Mouse (Mus musculus): ENCODE data around the gene Fscn3. TPM values are rescaled to one million over a fixed set of nuclear protein-coding genes. Genes with fewer than 3 reads are reported as not detected.

The Fscn3 gene
- polyA plus RNA-seq, 1 experiment = not detected

DNA sequence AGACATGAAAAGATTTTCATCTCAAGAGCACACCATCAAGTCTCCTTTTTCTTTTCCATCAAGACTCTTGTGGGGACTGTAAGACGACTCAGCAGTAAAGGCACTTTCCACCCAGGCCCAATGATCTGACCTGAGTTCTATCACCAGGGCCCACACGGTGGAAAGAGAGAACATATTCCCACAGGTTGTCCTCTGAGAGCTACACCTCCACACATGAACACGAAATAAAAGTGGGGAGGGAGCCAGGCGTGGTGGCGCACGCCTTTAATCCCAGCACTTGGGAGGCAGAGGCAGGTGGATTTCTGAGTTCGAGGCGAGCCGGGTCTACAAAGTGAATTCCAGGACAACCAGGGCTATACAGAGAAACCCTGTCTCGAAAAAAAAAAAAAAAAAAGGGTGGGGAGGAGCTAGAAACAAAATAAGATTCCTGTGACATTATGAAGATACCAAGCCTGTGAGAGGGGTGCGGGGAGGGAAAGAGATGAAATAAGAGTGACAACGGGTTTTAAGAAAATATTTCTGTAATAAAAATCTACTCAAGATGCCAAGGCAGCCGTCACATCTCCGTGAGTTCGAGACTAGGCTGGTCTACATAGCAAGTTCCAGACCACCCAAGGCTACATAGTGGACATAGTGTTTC is 4.8 kb upstream of the Fscn3 start:
- Histone ChIP-seq H3K4me1 (ENCODE audit: control insufficient read depth, insufficient read depth, low read length) (no peaks in the 10 kb centered on the region), H3K9ac (ENCODE audit: low read depth, poor library complexity, severe bottlenecking) (peak overlapping the region; percentile 97; the same call in 1 of the 2 replicates), H3K36me3 (ENCODE audit: control insufficient read depth, insufficient read depth, low read length, poor library complexity, severe bottlenecking) (peaks cover 5% of the 10 kb centered on the region; the same call in 1 of the 2 replicates), H3K27me3 (ENCODE audit: control insufficient read depth, insufficient read depth, low read length, poor library complexity, severe bottlenecking) (no peaks in the 10 kb centered on the region), H3K27ac (ENCODE audit: insufficient read depth, low read length) (no peak overlapping the region), H3K4me3 (ENCODE audit: low read depth, low read length) (no peak overlapping the region), H3K9me3 (replicated peaks; ENCODE audit: control insufficient read depth, insufficient read depth, low read length, poor library complexity, severe bottlenecking) (no peaks in the 10 kb centered on the region)
- TF ChIP-seq POLR2A (IDR thresholded peaks at IDR 0.05; ENCODE audit: insufficient read depth, low read length) = no peak
- no peak for TF ChIP-seq EP300 (IDR thresholded peaks at IDR 0.05; ENCODE audit: insufficient read depth, low read depth, low read length)
- no peak for TF ChIP-seq CTCF (IDR thresholded peaks at IDR 0.05; ENCODE audit: low read depth, low read length)

DNA sequence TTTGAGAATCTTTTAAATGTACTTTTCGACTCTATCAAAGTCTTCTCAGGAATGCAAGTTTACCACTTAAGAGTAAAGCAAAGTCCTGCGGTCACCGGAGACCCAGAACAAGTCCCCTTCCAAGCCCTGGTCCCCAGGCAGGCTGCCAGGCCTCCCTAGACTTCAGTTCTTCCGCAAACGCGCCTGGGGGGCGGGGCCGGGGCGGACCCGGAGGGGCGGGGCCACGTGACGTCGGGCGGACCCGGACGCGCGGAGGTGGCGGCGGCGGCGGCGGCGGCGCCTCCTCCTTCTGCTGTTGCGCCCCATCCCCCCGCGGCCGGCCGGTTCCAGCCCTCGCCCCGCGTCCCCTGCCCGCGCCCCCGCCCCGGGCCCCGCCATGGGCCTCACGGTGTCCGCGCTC is 4.3 kb upstream of the Fscn3 start, which contains the start of gene Arf5:
TSS of gene Arf5 (plus strand) at position 248 of the 400 bp plus-strand sequence.
- Histone ChIP-seq H3K36me3 (ENCODE audit: control insufficient read depth, insufficient read depth, low read length, poor library complexity, severe bottlenecking) (peaks cover 5% of the 10 kb centered on the region; the same call in 1 of the 2 replicates), H3K9ac (ENCODE audit: low read depth, poor library complexity, severe bottlenecking) (peak within 1 kb of the TSS; percentile 97), H3K9me3 (replicated peaks; ENCODE audit: control insufficient read depth, insufficient read depth, low read length, poor library complexity, severe bottlenecking) (no peaks in the 10 kb centered on the region), H3K27me3 (ENCODE audit: control insufficient read depth, insufficient read depth, low read length, poor library complexity, severe bottlenecking) (no peaks in the 10 kb centered on the region), H3K4me3 (ENCODE audit: low read depth, low read length) (peak within 1 kb of the TSS; percentile 89), H3K4me1 (ENCODE audit: control insufficient read depth, insufficient read depth, low read length) (no peaks in the 10 kb centered on the region), H3K27ac (ENCODE audit: insufficient read depth, low read length) (no peak within 1 kb of the TSS)
- no peak for TF ChIP-seq EP300 (IDR thresholded peaks at IDR 0.05; ENCODE audit: insufficient read depth, low read depth, low read length)
- TF ChIP-seq CTCF (IDR thresholded peaks at IDR 0.05; ENCODE audit: low read depth, low read length) = no peak
- TF ChIP-seq POLR2A (IDR thresholded peaks at IDR 0.05; ENCODE audit: insufficient read depth, low read length) = no peak

DNA sequence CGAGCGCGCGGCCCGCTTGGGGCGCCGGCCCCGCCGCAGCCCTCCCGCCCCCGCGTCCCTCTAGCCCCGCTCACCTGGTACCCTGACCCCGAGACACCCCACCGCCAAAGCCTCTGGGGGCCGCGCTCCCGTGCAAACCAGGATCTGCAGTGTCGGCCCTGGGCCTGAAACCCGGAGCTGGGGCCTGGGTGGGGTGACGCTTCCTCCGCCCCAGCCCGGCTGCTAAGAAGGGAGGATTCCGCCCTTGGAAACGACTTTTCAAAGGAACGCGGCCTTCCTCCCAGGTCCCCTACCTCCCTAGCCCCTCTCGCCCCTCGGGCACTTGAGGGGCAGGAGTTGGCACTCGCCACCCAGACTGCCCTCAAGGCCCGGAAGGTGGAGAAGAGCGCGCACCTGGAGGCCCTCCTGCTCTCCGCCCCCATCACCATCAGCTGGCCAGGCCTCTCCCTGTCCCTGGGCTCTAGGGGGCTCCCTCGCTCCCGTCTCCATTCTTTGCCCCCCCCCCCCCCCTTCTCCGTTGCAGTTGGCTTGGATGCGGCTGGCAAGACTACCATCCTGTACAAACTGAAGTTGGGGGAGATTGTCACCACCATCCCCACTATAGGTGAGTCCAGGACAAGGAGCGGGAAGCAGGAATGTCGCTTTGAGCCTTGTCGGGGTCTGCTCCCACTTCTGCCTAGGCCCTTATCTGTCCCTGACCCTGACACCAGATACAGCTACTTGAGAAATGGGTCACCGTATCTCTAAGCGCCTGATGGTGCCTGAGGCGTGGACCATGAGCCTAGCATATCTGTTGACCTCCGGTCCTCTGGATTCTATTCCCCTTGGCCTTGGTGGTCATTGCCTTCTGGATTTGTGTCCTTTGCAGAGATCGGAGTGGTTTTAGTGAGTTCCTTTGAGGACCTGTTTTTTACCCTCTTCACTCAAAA is 3.6 kb upstream of the Fscn3 start:
- Histone ChIP-seq H3K27me3 (ENCODE audit: control insufficient read depth, insufficient read depth, low read length, poor library complexity, severe bottlenecking) (no peaks in the 10 kb centered on the region), H3K36me3 (ENCODE audit: control insufficient read depth, insufficient read depth, low read length, poor library complexity, severe bottlenecking) (peaks cover 5% of the 10 kb centered on the region; the same call in 1 of the 2 replicates), H3K27ac (ENCODE audit: insufficient read depth, low read length) (no peak overlapping the region), H3K4me3 (ENCODE audit: low read depth, low read length) (peak overlapping the region; percentile 89), H3K9ac (ENCODE audit: low read depth, poor library complexity, severe bottlenecking) (peak overlapping the region; percentile 97), H3K9me3 (replicated peaks; ENCODE audit: control insufficient read depth, insufficient read depth, low read length, poor library complexity, severe bottlenecking) (no peaks in the 10 kb centered on the region), H3K4me1 (ENCODE audit: control insufficient read depth, insufficient read depth, low read length) (no peaks in the 10 kb centered on the region)
- no peak for TF ChIP-seq POLR2A (IDR thresholded peaks at IDR 0.05; ENCODE audit: insufficient read depth, low read length)
- no peak for TF ChIP-seq EP300 (IDR thresholded peaks at IDR 0.05; ENCODE audit: insufficient read depth, low read depth, low read length)
- peak; percentile 35 for TF ChIP-seq CTCF (IDR thresholded peaks at IDR 0.05; ENCODE audit: low read depth, low read length)

DNA sequence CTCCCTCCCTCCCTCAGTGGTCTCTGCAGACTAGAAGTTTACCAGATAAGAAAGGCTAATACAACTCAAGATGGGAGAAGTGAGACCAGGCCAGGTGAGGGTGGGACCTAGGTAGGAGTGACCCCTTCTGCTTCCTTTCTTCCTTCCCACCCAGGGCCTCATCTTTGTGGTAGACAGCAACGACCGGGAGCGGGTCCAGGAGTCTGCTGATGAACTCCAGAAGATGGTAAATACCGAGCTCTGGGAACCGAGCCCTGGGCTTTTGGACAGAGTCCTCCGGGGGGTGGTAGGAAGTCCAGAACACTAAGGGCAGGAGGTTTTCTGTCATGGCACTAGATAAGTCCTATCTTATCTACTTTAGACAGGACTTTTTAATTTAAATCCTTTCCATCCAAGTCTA is 2.6 kb upstream of the Fscn3 start:
- no peak overlapping the region for H3K4me3 ChIP-seq (ENCODE audit: low read depth, low read length)
- no peaks in the 10 kb centered on the region for H3K27me3 ChIP-seq (ENCODE audit: control insufficient read depth, insufficient read depth, low read length, poor library complexity, severe bottlenecking)

DNA sequence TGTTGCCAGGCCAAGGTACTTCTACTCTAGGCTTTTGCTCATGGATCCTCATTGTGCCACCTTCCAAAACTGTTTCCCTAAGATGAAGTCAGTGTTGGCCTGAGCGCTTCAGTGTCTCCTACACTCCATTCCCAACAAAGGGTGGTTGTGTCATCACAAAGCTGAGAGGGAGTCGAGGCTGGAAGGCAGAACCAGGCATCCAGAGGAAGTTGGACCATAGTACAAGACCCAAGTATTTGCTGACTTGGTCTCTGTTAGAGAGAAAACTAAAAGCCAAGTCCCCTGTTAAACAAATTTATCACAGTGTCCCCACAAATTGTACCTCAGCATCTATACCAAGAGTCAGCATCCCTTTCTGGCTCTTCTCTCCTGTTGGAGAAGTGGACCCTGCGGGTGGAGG is 701 bp downstream of the Fscn3 start, which contains the start of gene Gcc1:
TSS of gene Gcc1 (minus strand) at position 101 of the 400 bp plus-strand sequence.
- TF ChIP-seq POLR2A (IDR thresholded peaks at IDR 0.05; ENCODE audit: insufficient read depth, low read length) (no peak), CTCF (IDR thresholded peaks at IDR 0.05; ENCODE audit: low read depth, low read length) (no peak), EP300 (IDR thresholded peaks at IDR 0.05; ENCODE audit: insufficient read depth, low read depth, low read length) (no peak)
- Histone ChIP-seq H3K36me3 (ENCODE audit: control insufficient read depth, insufficient read depth, low read length, poor library complexity, severe bottlenecking) (peaks cover 5% of the 10 kb centered on the region; the same call in 1 of the 2 replicates), H3K4me1 (ENCODE audit: control insufficient read depth, insufficient read depth, low read length) (no peaks in the 10 kb centered on the region), H3K9me3 (replicated peaks; ENCODE audit: control insufficient read depth, insufficient read depth, low read length, poor library complexity, severe bottlenecking) (no peaks in the 10 kb centered on the region), H3K9ac (ENCODE audit: low read depth, poor library complexity, severe bottlenecking) (no peak within 1 kb of the TSS), H3K27ac (ENCODE audit: insufficient read depth, low read length) (no peak within 1 kb of the TSS), H3K27me3 (ENCODE audit: control insufficient read depth, insufficient read depth, low read length, poor library complexity, severe bottlenecking) (no peaks in the 10 kb centered on the region), H3K4me3 (ENCODE audit: low read depth, low read length) (no peak within 1 kb of the TSS)

More for the DNA sequence above, 2.6 kb upstream of the Fscn3 start:
- TF ChIP-seq EP300 (IDR thresholded peaks at IDR 0.05; ENCODE audit: insufficient read depth, low read depth, low read length) = no peak
- no peak for TF ChIP-seq POLR2A (IDR thresholded peaks at IDR 0.05; ENCODE audit: insufficient read depth, low read length)
- TF ChIP-seq CTCF (IDR thresholded peaks at IDR 0.05; ENCODE audit: low read depth, low read length) = no peak
- Histone ChIP-seq H3K9ac (ENCODE audit: low read depth, poor library complexity, severe bottlenecking) (no peak overlapping the region), H3K4me1 (ENCODE audit: control insufficient read depth, insufficient read depth, low read length) (no peaks in the 10 kb centered on the region), H3K27ac (ENCODE audit: insufficient read depth, low read length) (no peak overlapping the region), H3K36me3 (ENCODE audit: control insufficient read depth, insufficient read depth, low read length, poor library complexity, severe bottlenecking) (peaks cover 5% of the 10 kb centered on the region; the same call in 1 of the 2 replicates), H3K9me3 (replicated peaks; ENCODE audit: control insufficient read depth, insufficient read depth, low read length, poor library complexity, severe bottlenecking) (no peaks in the 10 kb centered on the region)
